Mouse (Mus musculus) cortical plate, adult 2 months (tissue): ENCODE results near the gene Abca15.

Source experiments
- CTCF ChIP-seq: fragments of 200-500 bp; IDR thresholded peaks from 2 replicates; pipeline ENCODE4 v1.5.1; 2011; ENCODE audit warnings: mild to moderate bottlenecking, control low read depth, low read length; ENCODE audit not compliant: insufficient read depth; ENCODE audit errors: extremely low read depth
- POLR2A ChIP-seq: fragments of 200-500 bp; IDR thresholded peaks from 2 replicates; pipeline ENCODE4 v1.6.1; 2011; ENCODE audit warnings: mild to moderate bottlenecking, low read length, control low read depth; ENCODE audit not compliant: insufficient read depth; ENCODE audit errors: extremely low read depth

- no peak for TF ChIP-seq POLR2A
- TF ChIP-seq CTCF: peak; percentile 48; the same call in 1 of the 2 replicates
Observed at GRCm38 (mm10) chr7:120327220-120328073, 1.0 kb upstream of the Abca15 start.
